Mouse (Mus musculus) frontal cortex, adult 2 months (tissue): Measurements from ENCODE around the gene Tmub1. TPM values are rescaled to one million over a fixed set of nuclear protein-coding genes. Genes with fewer than 3 reads are reported as not detected.

Experiments used
- DNase-seq, 2 experiments: peaks; one replicate each; pipeline ENCODE4 v3.0.0; 2022; ENCODE audit warnings: low spot score in 1 of 2; ENCODE audit errors: extremely low spot score in 1 of 2
- polyA plus RNA-seq: library from polyadenylated mRNA; depleted of rRNA; stranded (reverse); fragments of >200 nt; gene quantifications from 2 replicates; pipeline ENCODE4 v1.2.3, GENCODE M21; 2012; rRNA removed

Gene Tmub1
- 42.7 and 43.7 TPM in 2 replicates for polyA plus RNA-seq

DNA sequence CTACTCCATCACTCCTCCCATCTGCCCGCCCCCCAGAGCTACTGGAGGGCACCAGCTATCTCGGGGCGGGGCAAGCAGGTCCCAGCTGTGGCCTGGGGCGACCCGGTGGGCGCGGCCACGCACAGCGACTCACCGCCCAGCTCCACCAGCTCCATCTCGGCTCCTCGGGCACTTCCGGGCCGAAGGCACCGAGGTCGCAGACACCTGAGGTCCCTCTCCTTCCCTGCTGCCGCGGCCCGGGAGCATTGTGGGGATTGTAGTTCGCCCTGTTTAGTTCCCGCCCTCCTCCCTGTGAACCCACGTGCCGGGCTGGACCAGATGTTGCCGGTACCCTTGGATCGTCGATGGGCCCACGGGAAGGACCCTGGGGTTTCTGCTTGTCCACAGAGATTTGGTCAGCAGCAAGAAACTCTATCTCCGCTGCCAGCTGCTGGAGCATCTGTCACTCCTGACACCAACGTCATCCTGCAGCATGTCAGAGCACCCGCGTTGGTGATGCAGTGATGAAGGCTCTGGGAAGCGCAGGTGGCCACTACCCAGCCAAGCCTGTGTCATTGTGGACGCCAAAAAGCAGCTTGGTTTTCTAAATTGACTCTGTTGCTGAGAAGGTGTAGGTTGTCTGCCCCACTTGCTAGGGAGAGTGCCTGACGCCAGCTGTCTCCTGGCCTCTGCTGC, at the start of gene Tmub1:
Gene Tmub1, minus strand, starts transcription at position 231 of the 675 bp plus-strand sequence.
- peak; percentile 73 to 87 for DNase-seq

- DNase-seq: no peak
Measured at GRCm38 (mm10) chr5:24496756-24497155, 49.1 kb upstream of the Tmub1 start.

GRCm38 (mm10) chr5:24495019-24495418, 47.4 kb upstream of the Tmub1 start:
- no peak for DNase-seq

DNA sequence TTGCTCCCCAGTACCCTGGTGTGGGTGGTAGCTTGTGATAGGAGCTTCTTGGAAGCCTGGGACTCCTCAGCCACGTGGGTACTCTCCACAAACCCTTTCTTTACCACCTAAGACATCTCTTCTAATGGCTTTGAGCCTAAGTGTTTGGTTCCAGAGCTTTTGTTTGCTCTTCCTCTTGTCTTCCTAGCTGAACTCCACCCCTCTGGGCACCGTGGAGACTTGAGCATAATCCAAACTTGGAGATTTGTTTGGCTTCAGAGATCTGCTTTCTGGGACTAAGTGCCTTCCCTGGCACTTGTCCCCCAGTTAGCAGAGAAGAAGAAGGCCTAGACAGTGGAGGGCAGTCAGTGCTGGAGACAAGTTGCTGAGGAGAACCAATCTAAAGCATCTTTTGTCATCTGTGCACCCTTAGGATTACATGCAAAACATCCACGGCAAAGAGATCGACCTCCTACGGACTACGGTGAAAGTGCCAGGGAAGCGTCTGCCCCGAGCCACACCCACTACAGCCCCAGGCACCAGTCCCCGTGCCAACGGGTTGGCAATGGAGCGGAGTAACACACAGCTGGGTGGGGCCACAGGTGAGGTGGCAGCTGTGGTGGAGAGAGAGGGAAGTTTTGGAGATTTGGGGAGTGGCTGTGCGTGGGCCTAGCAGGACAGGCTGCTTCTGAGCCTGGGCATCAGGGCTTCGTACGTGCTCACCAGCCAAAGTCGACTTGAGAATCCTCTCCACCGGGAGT, 45.1 kb upstream of the Tmub1 start:
- no peak for DNase-seq

DNA sequence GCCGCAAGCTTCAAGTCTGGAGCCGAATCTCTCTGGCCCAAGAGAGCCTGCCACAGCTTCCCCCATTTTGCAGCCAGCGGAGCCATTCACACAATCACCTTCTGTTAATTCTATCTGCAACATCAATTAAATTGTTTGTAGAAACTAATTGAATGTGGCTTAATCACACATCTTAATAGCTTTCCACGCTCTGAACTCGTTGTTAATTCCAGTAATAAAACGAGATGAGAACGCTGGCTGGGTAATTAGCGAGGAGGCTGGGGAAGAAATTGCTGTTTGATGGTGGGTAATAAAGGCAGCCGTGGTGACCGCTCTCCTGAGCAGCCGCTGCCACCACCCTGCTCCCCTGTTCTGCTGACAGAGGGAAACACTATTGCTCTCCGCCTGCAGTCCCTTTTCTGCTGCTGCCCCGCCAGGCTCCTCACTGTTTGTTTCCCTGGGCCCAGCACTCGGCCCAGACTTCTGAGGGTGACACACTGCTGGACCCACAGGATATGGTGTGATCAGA, 42.8 kb upstream of the Tmub1 start:
- DNase-seq: no peak

GRCm38 (mm10) chr5:24486738-24487137, 39.1 kb upstream of the Tmub1 start:
- DNase-seq: no peak

DNA sequence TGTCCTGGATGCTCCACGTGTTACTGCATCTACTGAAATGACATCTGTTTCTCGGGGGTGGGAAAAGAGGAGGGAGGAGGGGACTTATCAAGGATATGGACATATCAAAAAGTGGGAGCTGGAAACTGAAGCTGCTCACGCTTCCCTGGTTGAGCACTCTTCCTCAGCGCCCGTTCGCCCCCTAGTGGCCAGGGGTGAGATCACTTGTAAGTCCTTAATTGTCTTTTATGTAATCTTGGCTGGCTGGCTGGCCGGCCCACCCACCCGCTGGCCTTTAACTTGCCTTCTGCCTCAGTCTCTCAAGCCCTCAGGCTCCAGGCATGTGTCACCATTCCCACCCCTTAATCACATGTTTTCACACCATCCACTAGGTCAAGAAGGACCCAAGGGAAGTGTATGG, 38.4 kb upstream of the Tmub1 start:
- DNase-seq: peak; percentile 69 to 96

DNA sequence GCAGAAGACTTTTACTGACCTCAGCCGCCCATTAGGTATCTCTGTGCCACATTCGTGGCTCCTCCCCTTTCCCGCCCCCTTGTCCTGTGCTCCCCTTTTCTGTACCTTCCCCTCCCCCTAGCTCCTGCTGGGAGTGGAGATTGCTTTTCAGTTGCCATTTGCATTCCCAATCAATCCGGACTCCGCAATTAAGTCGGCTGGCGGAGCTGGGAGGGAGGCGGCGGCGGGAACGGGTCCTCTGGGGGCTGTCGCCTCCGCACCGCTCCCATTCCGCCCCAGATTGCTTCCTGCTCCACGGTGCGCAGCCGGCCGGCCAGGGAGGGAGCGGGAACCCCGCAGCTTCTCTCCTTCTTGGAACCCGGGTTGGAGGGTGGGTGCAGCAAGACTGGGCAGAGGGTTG, 37.3 kb upstream of the Tmub1 start:
- no peak for DNase-seq

DNA sequence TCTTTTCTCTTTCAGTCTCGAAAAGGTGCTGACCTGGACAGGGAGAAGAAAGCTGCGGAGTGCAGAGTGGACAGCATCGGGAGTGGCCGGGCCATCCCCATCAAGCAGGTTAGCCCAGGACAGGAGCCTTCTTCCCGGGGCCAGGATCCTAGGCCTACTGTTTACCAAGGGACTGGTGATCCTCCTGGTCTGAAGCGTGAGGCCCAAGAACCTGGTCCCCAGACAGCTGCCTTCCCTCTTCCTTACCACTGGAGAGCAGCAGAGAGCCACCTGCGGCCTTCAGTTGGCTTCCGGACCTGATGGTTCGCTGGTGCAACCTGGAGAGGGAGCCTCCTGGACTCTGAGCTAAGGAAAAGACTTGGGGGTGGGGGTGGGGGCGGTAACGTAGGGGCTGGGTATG, 35.7 kb upstream of the Tmub1 start:
- peak in 1 of 2 experiments; percentile 85 for DNase-seq

GRCm38 (mm10) chr5:24482247-24483079, 34.8 kb upstream of the Tmub1 start:
- no peak for DNase-seq

- DNase-seq: peak in 1 of 2 experiments; percentile 78
Measured at GRCm38 (mm10) chr5:24481647-24482046, 34.0 kb upstream of the Tmub1 start.

DNA sequence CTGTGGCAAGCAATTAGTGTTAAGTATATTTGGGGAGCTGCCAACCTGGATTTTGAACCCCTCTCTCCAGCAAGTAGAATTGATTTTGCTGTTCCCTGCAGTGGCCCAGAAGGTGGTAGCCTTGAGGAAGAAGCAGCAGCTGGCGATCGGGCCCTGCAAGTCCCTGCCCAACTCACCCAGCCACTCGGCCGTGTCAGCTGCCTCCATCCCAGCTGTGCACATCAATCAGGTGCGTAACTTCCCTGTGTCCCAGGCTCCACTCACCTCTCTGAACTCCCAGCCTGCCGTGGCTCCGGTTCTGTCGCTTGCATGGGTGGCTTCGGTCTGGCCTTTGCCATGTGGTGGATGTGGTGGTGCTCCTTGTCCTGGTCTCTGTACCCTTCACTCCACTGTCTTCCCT, 30.3 kb upstream of the Tmub1 start:
- no peak for DNase-seq

- DNase-seq: no peak
Measured at GRCm38 (mm10) chr5:24475476-24476241, 28.0 kb upstream of the Tmub1 start.

GRCm38 (mm10) chr5:24474723-24475261, 27.1 kb upstream of the Tmub1 start:
- peak in 1 of 2 experiments; percentile 80 for DNase-seq

GRCm38 (mm10) chr5:24474025-24474722, 26.5 kb upstream of the Tmub1 start:
- no peak for DNase-seq

DNA sequence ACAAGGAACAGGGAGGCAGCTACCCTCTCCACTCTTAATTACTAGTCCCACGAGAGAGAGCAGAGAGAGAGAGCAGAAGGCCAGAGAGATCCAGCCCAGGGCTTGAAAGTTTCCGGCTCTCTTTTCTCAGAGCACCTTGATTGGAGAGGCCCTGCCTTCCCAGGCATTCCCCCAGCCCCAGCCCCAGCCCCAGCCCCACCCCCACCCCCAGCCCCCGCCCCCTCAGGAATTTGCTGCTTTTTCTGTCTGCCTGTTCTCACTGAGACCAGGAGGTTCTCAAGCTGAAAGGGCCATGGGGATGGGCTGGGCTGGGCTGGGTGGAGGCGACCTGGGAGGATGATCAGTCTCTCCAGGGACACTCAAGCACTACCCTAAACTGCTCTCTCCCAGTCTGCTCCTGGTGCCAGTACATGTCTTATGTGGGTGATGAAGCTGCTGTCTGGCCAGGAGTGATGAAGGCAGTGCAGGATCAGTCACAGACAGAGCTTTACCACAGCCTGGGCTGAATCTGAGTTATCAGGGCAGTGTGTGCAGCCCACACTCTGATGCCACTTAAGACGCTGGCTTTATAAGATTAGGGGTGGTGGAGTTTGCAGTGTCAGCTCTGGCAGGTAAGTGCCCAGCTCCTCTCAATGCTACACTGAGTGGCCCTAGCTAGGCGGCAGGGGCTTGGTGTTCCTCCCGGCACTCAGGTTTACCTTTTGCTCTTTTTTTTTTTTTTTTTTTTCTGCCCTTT, 25.4 kb upstream of the Tmub1 start:
- DNase-seq: no peak

DNA sequence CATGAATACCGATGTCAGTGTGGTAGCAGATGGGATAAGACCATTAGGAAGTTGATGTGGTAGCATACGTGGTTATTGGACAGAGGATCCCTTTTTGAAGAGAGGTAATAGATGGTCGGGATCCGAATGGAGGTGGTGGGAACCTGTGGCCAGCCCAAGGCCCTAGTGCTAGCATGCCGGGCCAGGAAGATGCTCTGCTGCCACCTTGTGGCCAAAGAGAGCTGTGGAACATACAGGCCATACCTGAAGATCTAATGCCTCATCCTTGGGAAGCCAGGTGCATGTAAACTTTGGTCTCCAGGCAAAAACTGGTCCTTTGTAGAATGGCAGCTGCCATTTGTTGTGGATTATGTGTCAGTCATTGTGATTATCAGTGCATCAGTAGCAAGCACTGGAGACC, 22.9 kb upstream of the Tmub1 start:
- peak in 1 of 2 experiments; percentile 79 for DNase-seq

- DNase-seq: no peak
Measured at GRCm38 (mm10) chr5:24466762-24467161, 19.1 kb upstream of the Tmub1 start.

- DNase-seq: no peak
Measured at GRCm38 (mm10) chr5:24455613-24456012, 8.0 kb upstream of the Tmub1 start.
